Mouse (Mus musculus): ENCODE results near the gene Zfp770.
A peak's percentile ranks its signal among the peaks of the same experiment; 100 is the strongest.
"Not testable (repeated sequence)": the region's sequence is repeated elsewhere in the genome, so short reads cannot be mapped to it uniquely, and the experiment has no call there.

The Zfp770 gene

DNA sequence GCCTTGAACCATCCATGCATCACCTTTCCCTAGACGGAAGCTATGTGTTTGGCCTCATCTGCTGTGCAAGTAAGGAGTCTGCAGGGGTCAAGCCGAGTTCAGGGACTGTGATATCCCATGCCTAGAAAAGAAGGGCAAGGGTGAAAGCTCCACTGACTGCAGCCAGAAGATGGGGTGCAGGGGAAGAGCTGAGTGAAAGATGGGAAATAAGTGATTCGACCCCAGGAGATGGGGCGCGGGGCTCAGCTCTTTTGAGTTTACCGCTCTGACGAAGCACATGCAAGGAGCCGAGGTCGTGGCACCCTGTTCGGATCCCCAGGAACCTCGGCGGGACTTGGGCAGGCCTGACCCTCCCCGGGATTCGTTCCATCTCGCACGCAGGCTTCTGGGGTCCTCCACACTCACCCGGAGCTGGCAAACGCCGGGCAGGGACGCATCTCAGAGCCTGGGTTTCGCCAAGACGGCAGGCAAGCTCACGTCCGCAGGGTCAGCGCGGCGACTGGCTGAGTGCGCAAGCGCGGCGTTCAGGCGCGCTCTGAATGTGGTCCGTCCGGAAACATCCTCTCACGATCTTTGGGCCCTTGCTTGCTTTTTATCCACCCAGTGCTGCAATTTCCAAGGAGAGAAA, at the start of gene Zfp770:
Gene Zfp770 (minus strand): TSS at position 538 of the 628 bp plus-strand sequence.
- peak; percentile 64 for DNase-seq (ENCODE audit: low read depth, low spot score)

DNA sequence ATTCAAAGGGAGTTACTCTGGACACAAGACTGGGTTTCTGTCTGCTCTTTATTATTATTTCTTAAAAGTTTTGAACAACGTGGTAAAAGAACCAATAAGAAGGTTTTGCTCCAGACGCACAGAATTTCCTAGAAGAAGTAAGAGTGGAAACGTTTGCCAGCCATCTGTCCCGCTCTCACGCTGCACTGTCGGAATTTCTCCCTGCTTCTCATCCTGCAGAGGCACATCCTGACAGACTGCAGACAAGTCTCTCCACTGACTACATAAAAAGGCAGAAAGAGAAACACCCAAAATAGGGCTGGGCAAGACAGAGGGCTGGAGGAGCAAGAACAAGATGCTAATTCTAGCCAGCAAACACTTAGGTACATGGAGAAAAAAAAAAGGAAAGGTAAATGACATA, 48.2 kb upstream of the Zfp770 start:
- no peak for DNase-seq (ENCODE audit: low read depth, low spot score)

DNA sequence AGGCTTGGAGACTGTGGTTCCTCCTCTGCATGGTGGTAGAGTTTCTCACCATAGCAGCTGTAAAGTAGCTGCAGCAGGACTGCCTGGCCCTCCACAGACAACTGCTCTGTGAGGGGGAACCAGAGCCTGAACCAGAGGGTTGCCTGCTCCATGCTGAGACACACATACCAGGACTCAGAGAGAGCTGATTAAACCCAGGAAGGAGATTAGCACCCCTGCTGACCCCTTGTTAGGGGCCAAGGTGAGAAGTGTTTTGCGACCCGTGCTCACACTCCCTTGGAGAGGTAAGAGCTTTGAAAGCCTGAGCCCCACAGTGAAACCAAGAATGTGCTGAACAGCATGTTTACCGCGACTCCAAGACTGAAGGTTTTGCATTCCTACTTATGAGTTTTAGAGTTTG, 36.4 kb upstream of the Zfp770 start:
- no peak for DNase-seq (ENCODE audit: low read depth, low spot score)

DNA sequence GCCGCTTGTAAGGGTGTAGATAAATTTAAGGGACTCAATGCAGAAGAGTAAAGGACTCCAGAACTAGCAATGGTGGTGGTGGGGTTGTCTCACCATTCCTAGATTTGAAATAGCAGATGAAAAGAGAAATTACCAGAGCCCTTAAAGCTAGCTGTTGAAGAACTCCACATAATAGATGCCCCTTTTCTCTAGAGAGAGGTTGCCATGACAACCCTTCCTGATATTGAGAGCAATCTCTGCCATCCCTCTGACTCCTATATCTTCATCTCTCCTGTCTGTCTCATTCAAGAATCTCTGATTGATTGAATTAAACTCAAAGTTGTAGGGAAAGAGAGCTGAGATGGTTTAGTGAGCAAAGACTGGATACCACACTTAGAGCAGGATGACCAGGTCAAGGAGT, 35.3 kb upstream of the Zfp770 start:
- DNase-seq (ENCODE audit: low read depth, low spot score) = no peak

DNA sequence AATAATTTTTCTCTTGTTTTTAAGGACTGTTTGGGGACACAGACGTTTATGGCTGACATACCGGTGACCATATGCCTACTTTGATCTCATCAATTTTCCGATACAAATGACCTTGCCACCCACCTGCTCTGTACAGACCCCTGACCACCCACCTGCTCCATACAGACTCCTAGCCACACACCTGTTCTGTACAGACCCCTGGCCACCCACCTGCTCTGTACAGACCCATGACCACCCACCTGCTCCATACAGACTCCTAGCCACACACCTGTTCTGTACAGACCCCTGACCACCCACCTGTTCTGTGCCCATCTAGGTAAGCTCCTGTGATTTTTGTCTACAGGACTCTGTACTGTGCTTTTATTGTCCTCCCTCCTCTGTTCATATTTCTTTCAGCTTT, 34.3 kb upstream of the Zfp770 start:
- DNase-seq (ENCODE audit: low read depth, low spot score) = no peak

DNA sequence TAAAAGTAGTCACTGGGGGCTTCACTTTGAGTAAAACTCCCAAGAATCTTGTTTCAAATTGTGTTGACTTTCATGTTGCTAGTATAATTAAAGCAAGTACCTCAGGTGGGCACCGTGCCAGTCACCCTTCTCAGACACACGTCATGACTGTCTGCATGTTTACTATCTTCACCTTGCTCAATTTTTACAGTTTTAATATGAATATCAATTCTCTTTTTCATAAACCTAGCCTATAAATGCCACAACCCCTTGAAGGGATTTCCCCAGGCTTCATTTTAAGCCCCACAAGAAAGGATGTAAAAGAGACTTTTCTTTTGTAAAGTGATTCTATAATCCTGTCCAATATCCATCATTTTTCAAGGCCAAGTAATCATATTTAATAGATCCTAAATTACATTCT, 30.0 kb upstream of the Zfp770 start:
- no peak for DNase-seq (ENCODE audit: low read depth, low spot score)

DNA sequence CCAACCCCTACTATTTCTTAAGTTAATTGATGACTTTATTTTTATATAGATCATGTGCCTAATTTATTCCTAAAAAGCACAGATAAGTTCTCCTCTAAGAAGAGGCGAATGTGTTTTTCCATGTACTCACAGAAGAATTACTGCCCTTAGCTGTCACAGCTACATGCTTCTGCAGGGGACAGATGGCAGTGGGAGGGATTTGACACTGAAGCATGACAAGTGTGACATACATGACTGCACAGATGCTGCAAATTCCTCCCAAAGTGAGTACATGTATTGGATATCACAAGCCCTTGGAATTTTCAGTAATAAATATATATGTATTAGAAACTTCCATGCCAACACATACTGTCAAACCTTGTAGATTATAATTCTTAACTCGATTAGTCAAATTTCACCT, 27.4 kb upstream of the Zfp770 start:
- DNase-seq (ENCODE audit: low read depth, low spot score) = no peak

DNA sequence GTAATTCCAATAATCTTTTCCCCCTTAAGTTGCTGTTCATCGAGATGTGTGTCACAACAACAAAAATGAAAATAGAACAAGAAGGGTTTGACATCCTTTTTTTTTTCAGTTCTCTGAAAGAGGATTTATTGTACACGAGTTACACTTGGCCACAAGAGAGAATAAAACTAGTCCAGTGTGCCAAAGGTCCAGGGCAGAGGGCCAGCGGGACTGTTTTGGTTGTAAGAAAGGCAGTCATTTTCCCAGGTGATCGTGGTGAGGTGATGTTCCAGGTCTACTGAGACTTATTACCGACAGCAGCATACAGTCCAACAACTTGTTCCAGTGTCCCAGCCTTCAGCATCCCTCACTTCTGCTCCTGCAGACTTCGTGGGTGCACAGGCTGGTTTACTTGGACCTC, 3.8 kb upstream of the Zfp770 start:
- no peak for DNase-seq (ENCODE audit: low read depth, low spot score)

DNA sequence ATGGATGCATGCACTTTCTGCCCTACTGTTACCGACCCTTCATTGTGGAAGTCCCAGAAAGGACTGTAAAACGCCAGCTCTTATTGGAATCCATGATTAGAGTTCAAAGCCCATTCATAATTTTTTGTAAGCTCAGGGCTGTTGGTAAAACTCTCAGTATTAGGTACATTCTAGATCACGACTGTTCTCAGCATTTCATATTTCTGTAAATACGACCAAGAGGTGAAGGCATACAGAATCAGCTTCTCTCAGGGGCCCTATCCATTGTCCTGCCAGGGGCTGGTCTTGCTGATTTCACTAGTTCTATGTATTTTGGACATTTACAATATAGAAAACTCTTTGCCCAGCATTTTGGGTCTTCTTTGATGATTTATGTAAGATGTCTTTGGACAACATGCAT, 305 bp upstream of the Zfp770 start:
- no peak for DNase-seq (ENCODE audit: low read depth, low spot score)

DNA sequence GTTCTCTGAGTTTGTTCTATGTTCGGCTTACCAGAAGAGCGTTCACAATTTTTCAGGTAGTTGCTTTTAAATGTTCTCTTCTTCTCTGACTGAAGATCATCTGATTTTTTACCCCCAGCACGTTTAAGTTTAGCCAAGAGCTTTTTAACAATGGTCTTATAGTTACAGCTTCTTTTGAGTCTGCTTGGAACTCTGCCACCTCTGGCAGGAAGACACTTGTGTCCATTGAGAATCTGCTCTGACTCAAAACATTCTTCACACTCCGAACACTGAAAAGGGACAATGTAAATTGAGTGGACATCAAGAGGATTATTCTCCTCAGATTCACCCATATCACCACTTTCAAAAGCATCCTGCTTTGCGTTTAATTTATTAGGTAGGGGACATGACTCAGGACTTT, 4.8 kb downstream of the Zfp770 start:
- DNase-seq (ENCODE audit: low read depth, low spot score) = no peak

DNA sequence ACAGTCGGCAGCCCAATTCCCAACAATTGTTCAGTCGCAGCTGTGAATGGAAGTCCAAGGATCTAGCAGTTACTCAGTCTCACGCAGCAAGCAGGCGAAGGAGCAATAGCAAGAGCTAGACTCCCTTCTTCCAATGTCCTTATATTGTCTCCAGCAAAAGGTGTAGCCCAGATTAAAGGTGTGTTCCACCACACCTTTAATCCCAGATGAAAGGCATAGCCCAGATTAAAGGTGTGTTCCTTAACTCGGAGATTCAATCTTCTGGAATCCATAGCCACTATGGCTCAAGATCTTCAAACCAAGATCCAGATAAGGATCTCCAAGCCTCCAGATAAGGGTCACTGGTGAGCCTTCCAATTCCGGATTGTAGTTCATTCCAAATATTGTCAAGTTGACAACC, 14.3 kb downstream of the Zfp770 start, which contains the start of gene Aqr:
Gene Aqr (minus strand): TSS at position 101 of the 400 bp plus-strand sequence.
- not testable (repeated sequence) for DNase-seq (ENCODE audit: low read depth, low spot score)

DNA sequence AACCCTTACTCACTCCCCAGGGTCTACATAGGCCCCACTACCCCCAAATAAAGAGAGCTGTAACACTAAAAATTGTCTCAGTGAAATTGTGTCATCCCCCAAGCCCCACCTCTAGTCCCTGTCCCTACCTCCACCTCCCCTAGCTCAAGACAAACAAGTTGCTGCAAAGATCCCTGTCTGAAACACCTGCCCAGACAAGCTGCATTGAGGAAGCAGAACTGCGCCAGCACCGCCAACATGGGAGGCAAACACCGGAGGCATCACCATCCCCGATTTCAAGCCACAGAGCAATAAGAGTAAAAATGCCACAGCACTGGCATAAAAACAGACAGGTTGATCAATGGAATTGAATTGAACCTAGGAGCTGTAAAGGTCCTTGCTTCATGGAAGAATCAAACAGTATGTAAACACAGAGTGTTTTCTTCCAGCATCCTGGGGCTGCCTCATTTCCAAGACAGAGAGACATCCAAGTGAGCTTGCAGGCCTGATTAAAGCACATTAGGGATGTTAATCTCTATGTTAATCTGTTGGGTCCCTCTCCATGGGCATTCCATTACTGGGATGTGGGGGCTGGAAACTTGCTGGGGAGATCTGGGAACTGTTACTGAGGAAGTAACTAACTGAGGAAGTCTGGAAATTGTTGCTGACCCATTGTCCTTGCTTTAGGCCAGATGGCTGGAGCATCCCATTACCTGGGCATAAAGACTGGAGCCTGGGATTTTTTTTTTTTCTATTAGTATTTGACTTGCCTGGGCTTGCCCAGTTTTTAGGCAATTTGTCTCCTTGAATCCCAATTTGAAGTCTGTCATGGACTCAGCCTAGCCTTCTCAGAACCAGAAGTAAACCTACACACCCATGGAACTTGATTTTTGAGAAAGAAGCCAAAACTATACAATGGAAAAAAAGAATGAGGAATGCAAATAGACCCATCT, 23.2 kb downstream of the Zfp770 start:
- DNase-seq (ENCODE audit: low read depth, low spot score) = no peak

DNA sequence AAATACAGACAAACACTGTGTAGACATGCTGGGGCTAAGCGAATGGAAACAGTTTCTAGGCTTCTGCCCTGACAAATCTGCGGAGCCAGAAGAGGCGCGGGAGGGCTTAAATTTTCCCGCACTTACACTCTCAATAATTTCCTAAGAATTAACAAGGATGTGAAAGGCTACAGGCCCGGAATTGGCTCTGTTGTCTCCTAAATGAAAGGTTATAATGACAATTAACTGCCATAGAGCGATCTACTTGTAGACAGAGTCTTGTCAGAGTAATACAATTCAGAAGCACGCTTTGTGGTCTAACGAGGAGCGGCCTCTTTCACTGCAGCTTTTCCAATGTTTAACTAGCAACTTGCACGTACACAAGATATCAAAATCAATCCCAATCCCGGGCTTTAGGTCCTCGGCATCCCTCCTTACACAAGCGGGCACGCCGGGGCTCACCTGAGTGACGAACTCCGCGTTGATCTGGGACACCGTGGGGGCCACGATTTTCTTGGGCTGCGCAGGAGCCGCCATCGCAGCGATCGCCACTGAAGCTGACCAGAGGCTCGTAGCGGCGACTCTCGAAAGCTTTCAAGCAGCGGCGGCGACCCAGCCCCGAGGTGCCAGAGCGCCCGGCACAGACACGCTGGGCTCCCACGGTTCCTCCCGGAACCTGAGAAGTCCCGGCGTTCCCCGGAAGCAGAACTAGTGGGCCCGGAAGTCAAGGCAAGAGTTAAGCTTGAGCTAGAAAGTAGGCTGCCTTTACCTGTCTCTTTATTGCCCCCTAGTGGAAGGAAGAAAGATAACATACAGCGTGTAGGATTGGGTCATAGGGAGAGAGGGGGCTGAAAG, 26.4 kb downstream of the Zfp770 start:
- peak; percentile 77 for DNase-seq (ENCODE audit: low read depth, low spot score)

DNA sequence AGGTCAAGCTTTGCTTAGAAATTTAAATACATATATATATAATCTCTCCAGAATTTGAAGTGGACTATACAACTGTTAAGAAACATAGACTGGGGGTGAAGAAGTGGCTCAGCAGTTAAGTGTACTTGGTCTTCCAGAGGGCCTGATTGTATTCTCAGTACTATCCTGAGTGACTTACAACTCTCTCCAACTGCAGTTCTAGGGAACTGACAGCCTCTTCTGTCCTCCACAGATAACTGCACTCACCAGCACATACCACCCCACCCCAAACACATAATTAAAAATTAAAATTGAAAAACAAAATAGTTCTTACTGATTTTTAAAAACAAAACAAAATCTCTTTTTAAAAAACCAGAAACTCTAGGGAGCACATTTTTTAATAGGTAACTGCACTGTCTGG, 28.0 kb downstream of the Zfp770 start:
- no peak for DNase-seq (ENCODE audit: low read depth, low spot score)

DNA sequence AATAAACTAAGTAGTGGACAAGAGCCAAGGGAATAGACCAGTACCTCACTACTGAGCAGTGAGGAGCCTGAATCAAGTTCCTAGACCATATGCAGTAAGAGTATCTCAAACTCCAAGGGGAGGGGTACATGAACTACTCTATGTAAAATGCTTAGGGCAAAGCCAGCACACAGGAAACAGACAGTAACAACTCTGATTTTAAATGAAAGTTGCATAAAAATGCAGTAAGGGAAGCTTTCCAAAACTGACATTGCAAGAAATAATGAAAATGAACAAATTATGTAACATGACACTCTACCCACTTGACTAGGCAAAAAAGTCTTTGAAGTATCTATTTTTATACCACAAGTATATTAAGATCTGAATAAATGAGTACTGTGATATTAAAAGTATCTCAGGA, 33.4 kb downstream of the Zfp770 start:
- DNase-seq (ENCODE audit: low read depth, low spot score) = no peak

DNA sequence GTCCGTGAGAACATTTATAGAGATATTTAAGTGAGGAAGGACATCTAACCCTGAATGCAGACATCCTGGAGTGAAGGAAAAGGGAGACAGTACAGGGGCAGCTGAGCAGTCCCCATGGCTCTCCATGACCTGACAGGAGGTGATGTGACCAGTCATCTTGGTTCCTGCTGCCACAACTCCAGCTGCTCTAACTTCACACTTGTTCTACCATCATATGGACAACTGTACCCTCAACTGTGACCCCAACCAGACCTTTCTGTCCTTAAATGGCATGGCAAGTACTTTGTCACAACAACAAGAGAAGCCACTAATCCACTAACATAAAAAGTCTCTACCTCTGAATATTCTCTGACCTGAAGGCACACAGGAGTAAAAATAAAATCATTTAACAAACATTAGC, 39.3 kb downstream of the Zfp770 start:
- DNase-seq (ENCODE audit: low read depth, low spot score) = no peak

DNA sequence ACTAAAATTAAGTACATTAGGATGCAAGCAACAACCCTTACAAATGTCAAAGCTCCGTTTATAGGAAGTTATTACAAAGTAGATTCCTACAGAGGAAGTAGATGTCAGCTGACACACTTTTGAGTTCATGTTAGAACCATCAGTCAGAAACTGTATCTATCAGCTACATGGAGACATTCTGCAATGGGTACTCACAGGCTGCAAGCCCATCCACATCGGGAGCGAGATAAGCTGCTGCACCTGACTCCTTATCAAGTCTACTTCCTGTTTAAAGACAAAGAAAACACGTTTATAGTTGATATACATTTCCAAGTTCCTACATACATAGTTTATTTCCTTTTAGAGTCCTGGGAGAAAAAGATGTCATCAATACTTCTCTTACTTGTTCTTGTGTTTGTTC, 43.9 kb downstream of the Zfp770 start:
- no peak for DNase-seq (ENCODE audit: low read depth, low spot score)

DNA sequence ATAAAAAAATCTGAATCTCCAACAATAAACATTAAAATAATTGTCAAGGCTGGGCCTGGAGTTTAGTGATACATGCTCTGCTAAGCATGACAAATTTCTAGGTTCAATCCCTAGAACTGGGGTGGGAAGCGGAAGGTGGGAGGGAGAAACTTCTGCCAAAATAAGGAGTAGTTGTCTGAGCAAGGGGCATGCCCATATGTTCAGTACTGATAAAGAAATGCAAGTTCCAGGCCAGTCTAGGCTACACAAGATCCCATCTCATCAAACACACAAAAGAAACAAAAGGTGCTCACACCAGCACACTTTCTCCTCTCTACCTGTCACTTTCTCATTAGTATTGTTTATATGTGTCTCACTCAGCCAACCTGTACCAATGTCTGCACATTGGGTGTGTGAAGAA, 44.6 kb downstream of the Zfp770 start:
- no peak for DNase-seq (ENCODE audit: low read depth, low spot score)

DNA sequence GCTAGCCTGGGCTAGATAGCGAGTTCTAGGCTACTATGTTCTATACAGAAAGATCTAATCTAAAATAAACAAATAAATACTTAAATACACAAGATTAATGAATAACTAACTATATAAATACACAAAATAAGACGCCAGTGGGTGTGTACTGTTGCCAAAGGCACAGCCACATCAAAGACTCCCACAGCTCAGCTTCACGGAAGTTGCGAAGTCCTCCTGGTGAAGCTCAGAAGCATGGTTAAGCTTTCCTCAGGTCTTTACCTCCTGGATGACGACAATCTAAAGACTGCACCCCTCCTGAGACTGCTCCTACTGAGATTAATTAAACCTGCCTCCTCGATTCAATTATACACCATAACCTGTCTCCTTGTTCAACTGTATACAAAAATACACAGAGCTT, 48.0 kb downstream of the Zfp770 start:
- DNase-seq (ENCODE audit: low read depth, low spot score) = no peak

DNA sequence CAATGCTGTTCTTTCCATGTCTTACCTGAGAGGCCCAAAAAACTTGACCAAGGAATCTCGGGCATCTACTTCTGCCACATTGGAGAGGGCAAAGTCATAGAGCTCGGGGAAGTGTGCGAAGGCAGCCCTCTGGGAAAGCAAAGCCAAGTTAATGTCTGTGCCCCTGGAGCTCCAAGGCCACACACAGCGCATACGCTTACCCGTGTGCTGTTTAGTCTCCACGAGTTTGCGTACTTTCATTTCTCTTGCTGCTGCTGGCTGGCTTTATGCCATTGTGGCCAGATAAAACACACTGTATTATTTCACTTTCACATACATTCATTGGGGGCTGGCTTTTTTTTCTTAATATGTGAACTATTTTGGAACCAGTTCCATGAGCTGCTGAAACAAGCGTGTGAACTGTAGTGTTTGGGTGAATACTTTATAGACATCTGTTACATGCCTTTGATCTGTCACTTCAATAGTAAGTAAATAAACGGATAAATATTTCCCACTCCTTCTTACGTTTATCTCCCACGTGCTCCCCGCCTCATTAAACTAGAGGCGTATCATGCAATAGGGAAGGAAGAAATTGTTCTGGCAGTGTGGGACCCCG, 54.3 kb downstream of the Zfp770 start:
- DNase-seq (ENCODE audit: low read depth, low spot score) = no peak

DNA sequence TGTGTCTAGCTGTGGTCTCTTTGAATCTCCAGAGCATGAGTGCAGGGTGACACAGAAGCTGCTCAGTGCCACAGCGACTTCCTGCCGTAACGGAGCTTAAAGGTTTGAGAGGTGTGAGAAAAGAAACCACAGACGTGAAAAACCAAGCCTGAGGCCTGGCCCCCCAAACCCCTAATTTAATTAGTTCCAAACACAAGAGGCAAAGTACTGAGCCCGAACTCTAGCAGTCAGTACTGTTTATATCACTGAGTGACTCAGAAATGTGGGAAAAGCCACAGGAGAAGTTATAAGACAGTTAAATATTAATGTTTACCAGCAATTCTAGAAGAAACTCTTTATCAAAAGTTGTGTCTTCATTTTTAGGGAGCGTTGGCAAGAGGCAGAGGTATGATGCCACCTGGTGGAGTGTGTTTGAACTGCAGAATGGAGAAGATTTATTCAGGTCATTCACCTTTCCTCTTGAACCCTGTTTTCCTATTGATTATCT, 55.9 kb downstream of the Zfp770 start:
- no peak for DNase-seq (ENCODE audit: low read depth, low spot score)

DNA sequence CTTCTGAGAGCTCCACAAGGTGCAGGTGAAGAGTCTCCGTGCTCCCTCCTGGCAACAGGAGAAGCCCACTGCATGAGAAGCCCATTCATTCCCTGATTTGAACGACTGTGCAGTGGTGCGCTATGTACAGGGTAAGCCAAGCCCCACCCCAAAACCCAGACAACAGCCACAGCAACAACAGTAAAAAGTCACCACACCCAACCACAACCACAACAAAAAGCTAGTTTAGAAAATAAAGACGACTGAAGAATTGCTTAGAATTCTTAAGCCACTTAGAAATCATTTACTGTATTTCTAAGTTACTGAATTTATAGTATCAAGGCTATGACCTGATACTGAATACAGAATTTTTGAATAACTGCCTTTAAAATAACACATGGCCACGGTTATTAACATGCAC, 56.4 kb downstream of the Zfp770 start:
- DNase-seq (ENCODE audit: low read depth, low spot score) = no peak

All from brain, embryonic 18.5 days (tissue).